25 mouse cellular contexts compared by ENCODE assay signal in genomic region chr11:49665462-49665861, GRCm38 (mm10). TPM values are rescaled to one million over a fixed set of nuclear protein-coding genes. Genes with fewer than 3 reads are reported as not detected.
A peak's percentile ranks its signal among the peaks of the same experiment; 100 is the strongest.
DNase-seq lines count a peak whose midpoint lies in the region; ATAC-seq and TF ChIP-seq lines count a peak whose summit lies in the region.
"Had no signal": no experiment of that assay in that cellular context is flagged by ENCODE, and none has a peak within 500 bp of the region (broad histone marks: within the 10 kb centered on the region; RNA-seq: fewer than 3 reads in every experiment).

No protein-coding gene starts in this region.

- no peak overlapping the region for H3K4me3 ChIP-seq in lung, postnatal 0 days (ENCODE audit: low read depth, low read length)
- H3K4me3 ChIP-seq in lung, adult 2 months (replicated peaks; ENCODE audit: extremely low read depth, low read depth, low read length): no peak overlapping the region
- H3K4me3 ChIP-seq in CH12.LX (replicated peaks in 1 of 3; ENCODE audit: low read depth in 2 of 3, low read length in 2 of 3, poor library complexity in 1 of 3): no peak overlapping the region
- H3K4me3 ChIP-seq in cerebellum, adult 2 months (replicated peaks; ENCODE audit: insufficient read depth, low read depth, low read length): no peak overlapping the region
- H3K4me3 ChIP-seq: forebrain, embryonic 15.5 days; heart, embryonic 12.5 days; hindbrain, embryonic 12.5 days; left cerebral cortex, adult 2 months; midbrain, embryonic 12.5 days had no signal

- no peak for TF ChIP-seq CTCF in lung, postnatal 0 days (IDR thresholded peaks at IDR 0.05)
- no peak for TF ChIP-seq CTCF in lung, adult 2 months (IDR thresholded peaks at IDR 0.05; ENCODE audit: insufficient read depth, low read length)
- TF ChIP-seq CTCF in CH12.LX (conservative IDR thresholded peaks at IDR 0.05 in 1 of 2, IDR thresholded peaks at IDR 0.05 in 1 of 2; ENCODE audit: low read depth in 2 of 2, low read length in 2 of 2): no peak
- no peak for TF ChIP-seq CTCF in cerebellum, adult 2 months (IDR thresholded peaks at IDR 0.05; ENCODE audit: borderline replicate concordance, insufficient read depth, low read depth, low read length)

- ATAC-seq in lung, postnatal 0 days: peak; percentile 28; the same call in 1 of the 2 replicates
- ATAC-seq in megakaryocyte-erythroid progenitor cell, adult 5-6 weeks (replicated peaks; ENCODE audit: low FRiP score, low TSS enrichment, poor library complexity, severe bottlenecking): peak; percentile 46
- ATAC-seq in monocyte, adult 5-6 weeks (replicated peaks; ENCODE audit: insufficient number of reproducible peaks, low FRiP score, low TSS enrichment, poor library complexity, severe bottlenecking): no peak
- ATAC-seq: forebrain, embryonic 15.5 days had no signal

- no peaks in the 10 kb centered on the region for H3K79me2 ChIP-seq in CH12.LX (replicated peaks; ENCODE audit: control insufficient read depth, extremely low read depth, insufficient read depth, poor library complexity, severe bottlenecking)

- DNase-seq in heart, adult 11 months: peak; percentile 73
- DNase-seq in heart, postnatal 36 days: no peak
- no peak for DNase-seq in lung, postnatal 0 days (ENCODE audit: low spot score)
- no peak for DNase-seq in lung, adult 2 months
- DNase-seq in CH12.LX (ENCODE audit: extremely low read depth): no peak
- DNase-seq in cerebellum, adult 2 months: no peak
- DNase-seq: adrenal gland, adult 2 months; cerebellum, adult 18-20 months; cerebellum, postnatal 25 days; heart, postnatal 14 days; kidney, adult 11 months; kidney, postnatal 10 days; right cerebral cortex, postnatal 14 days; spleen, adult 18-20 months had no signal

- dilution Hi-C loops in CH12.LX (cut with MboI; ENCODE audit: extremely low pct_ligation_motif_present, extremely low pct_unique_long_range_greater_than_20kb, low sequenced_read_pairs): no loop called here

- no peak for TF ChIP-seq EP300 in lung, postnatal 0 days (IDR thresholded peaks at IDR 0.05)
- TF ChIP-seq EP300 in CH12.LX (IDR thresholded peaks at IDR 0.05; ENCODE audit: low read length): no peak

- H3K9ac ChIP-seq in lung, postnatal 0 days (replicated peaks; ENCODE audit: low read depth): no peak overlapping the region
- no peak overlapping the region for H3K9ac ChIP-seq in CH12.LX (ENCODE audit: insufficient read depth, low read depth)
- H3K9ac ChIP-seq: forebrain, embryonic 15.5 days; heart, embryonic 12.5 days; hindbrain, embryonic 12.5 days; midbrain, embryonic 12.5 days had no signal

- no peaks in the 10 kb centered on the region for H3K9me3 ChIP-seq in lung, postnatal 0 days (ENCODE audit: low read length)
- no peaks in the 10 kb centered on the region for H3K9me3 ChIP-seq in CH12.LX (replicated peaks; ENCODE audit: low read length)
- H3K9me3 ChIP-seq: forebrain, embryonic 15.5 days; heart, embryonic 12.5 days; hindbrain, embryonic 12.5 days; midbrain, embryonic 12.5 days had no signal

- no peak for TF ChIP-seq RAD21 in CH12.LX (IDR thresholded peaks at IDR 0.05; ENCODE audit: low read depth, low read length)

- TF ChIP-seq POLR2A in lung, adult 2 months (IDR thresholded peaks at IDR 0.05; ENCODE audit: borderline replicate concordance, extremely low read depth, low read depth, low read length): no peak
- TF ChIP-seq POLR2A in CH12.LX (IDR thresholded peaks at IDR 0.05; ENCODE audit: low read depth, low read length): no peak
- no peak for TF ChIP-seq POLR2A in cerebellum, adult 2 months (IDR thresholded peaks at IDR 0.05; ENCODE audit: borderline replicate concordance, insufficient read depth, low read length)

- 67% methylated on average over 4 of the region's 4 CpGs for WGBS in lung, postnatal 0 days
- 54% methylated on average over 4 of the region's 4 CpGs for WGBS in lung, adult 2 months
- WGBS in cerebellum, adult 2 months: 88% methylated on average over 4 of the region's 4 CpGs

- intact Hi-C loops in heart, postnatal 36 days (cut with DNase I): no loop called here

- H3K27ac ChIP-seq in lung, postnatal 0 days (ENCODE audit: low read length): no peak overlapping the region
- no peak overlapping the region for H3K27ac ChIP-seq in CH12.LX (ENCODE audit: insufficient read depth, low read depth)
- no peak overlapping the region for H3K27ac ChIP-seq in cerebellum, adult 2 months (ENCODE audit: insufficient read depth, low read length)
- H3K27ac ChIP-seq: forebrain, embryonic 15.5 days; hindbrain, embryonic 12.5 days; left cerebral cortex, adult 2 months; midbrain, embryonic 12.5 days had no signal

- in situ Hi-C loops in CH12.LX (cut with MboI; ENCODE audit: low pct_ligation_motif_present, low pct_unique_long_range_greater_than_20kb, low sequenced_read_pairs): no loop called here

- H3K4me2 ChIP-seq in lung, postnatal 0 days (replicated peaks; ENCODE audit: low read depth, low read length): no peak overlapping the region
- H3K4me2 ChIP-seq in CH12.LX (ENCODE audit: insufficient read depth, low read depth, poor library complexity, severe bottlenecking): no peak overlapping the region
- H3K4me2 ChIP-seq: forebrain, embryonic 15.5 days; heart, embryonic 12.5 days; hindbrain, embryonic 12.5 days; midbrain, embryonic 12.5 days had no signal

- H3K4me1 ChIP-seq in lung, postnatal 0 days (ENCODE audit: insufficient read depth, low read depth, low read length): no peaks in the 10 kb centered on the region
- 0 out of 2 replicates have a peak, but pooled peaks cover 2% of the 10 kb centered on the region for H3K4me1 ChIP-seq in lung, adult 2 months (ENCODE audit: control insufficient read depth, insufficient read depth, low read length)
- peaks cover 2 to 20% of the 10 kb centered on the region in 2 experiments; a peak in 2 of 4 replicates for H3K4me1 ChIP-seq in CH12.LX (ENCODE audit: control insufficient read depth in 1 of 2, insufficient read depth in 2 of 2)
- peaks cover 7% of the 10 kb centered on the region; the same call in 1 of the 2 replicates for H3K4me1 ChIP-seq in cerebellum, adult 2 months (ENCODE audit: control insufficient read depth, insufficient read depth, low read length)
- H3K4me1 ChIP-seq: forebrain, embryonic 15.5 days; hindbrain, embryonic 12.5 days; midbrain, embryonic 12.5 days had no signal

- no peaks in the 10 kb centered on the region for H3K27me3 ChIP-seq in lung, postnatal 0 days (replicated peaks; ENCODE audit: insufficient read depth, low read length)
- H3K27me3 ChIP-seq in CH12.LX (replicated peaks): peaks cover 3% of the 10 kb centered on the region
- no peaks in the 10 kb centered on the region; the same call in 1 of the 2 replicates for H3K27me3 ChIP-seq in cerebellum, adult 2 months (ENCODE audit: control insufficient read depth, insufficient read depth, low read length)
- H3K27me3 ChIP-seq: forebrain, embryonic 15.5 days; heart, embryonic 12.5 days; hindbrain, embryonic 12.5 days; midbrain, embryonic 12.5 days had no signal

- H3K36me3 ChIP-seq in lung, postnatal 0 days (ENCODE audit: insufficient read depth, low read length): no peaks in the 10 kb centered on the region
- H3K36me3 ChIP-seq in CH12.LX (replicated peaks in 1 of 2; ENCODE audit: control insufficient read depth in 1 of 2, insufficient read depth in 1 of 2, low read length in 1 of 2): peaks cover 8 to 36% of the 10 kb centered on the region in 2 experiments

TF ChIP-seq in CH12.LX, 34 proteins besides CTCF, POLR2A, EP300 and RAD21 (continues in another document):
- TF ChIP-seq KAT2A (IDR thresholded peaks at IDR 0.05; ENCODE audit: insufficient replicate concordance, low read length) (no peak), SIN3A (IDR thresholded peaks at IDR 0.05; ENCODE audit: low read length) (no peak), CHD2 (IDR thresholded peaks at IDR 0.05; ENCODE audit: low read length) (0 out of 2 replicates have a peak, but pooled peaks have one; percentile 2), UBTF (IDR thresholded peaks at IDR 0.05; ENCODE audit: low read depth, low read length) (no peak), CHD1 (IDR thresholded peaks at IDR 0.05; ENCODE audit: low read depth, low read length) (no peak), ZNF384 (IDR thresholded peaks at IDR 0.05; ENCODE audit: low read depth, low read length) (no peak), RCOR1 (conservative IDR thresholded peaks at IDR 0.05; ENCODE audit: low read depth, low read length) (no peak)

RNA-seq across cellular contexts. Expression of gene Scgb3a1, which starts 2.1 kb away (rescaled TPM):
- 1 to 10 TPM in 1 of 2 experiments, not detected in 1; 1.2 TPM for total RNA-seq in heart, postnatal 36 days (2021)
- 261 and 341 TPM in 2 replicates for polyA plus RNA-seq in lung, postnatal 0 days (2015; fragmentation: Nextera tagmentation; extraction: Ambion mirVana)
- 2,792 and 3,426 TPM in 2 replicates for polyA plus RNA-seq in lung, adult 2 months (2012; rRNA removed)
- total RNA-seq in CH12.LX (2012; rRNA removed) (not detected in 2 replicates), CH12.LX (2014; rRNA removed) (not detected in 2 replicates)
- polyA plus RNA-seq in CH12.LX (2012; ENCODE audit: insufficient read length, low read depth): not detected in 2 replicates
- not detected in 2 replicates for total RNA-seq in megakaryocyte-erythroid progenitor cell, adult 5-6 weeks (2014; fragmentation: Nextera tagmentation)
- total RNA-seq in megakaryocyte-erythroid progenitor cell, adult 5-6 weeks (2017): not detected in 2 replicates
- 0.40 TPM in 1 of 2 replicates, not detected in the other for polyA plus RNA-seq in cerebellum, adult 2 months (2012; rRNA removed)
- not detected in 3 replicates for total RNA-seq in monocyte, adult 5-6 weeks (2017)
- total RNA-seq: adrenal gland, adult 2 months; gastrocnemius, adult 18-20 months; left cerebral cortex, adult 2 months; liver, adult 2 months had no signal
- polyA plus RNA-seq: adrenal gland, adult 2 months; forebrain, embryonic 15.5 days; hindbrain, embryonic 12.5 days; liver, embryonic 16.5 days; midbrain, embryonic 12.5 days; neural tube, embryonic 11.5 days had no signal

RNA-seq across cellular contexts. Expression of gene Cnot6, which starts 47.1 kb away (rescaled TPM):
- total RNA-seq in heart, postnatal 36 days (2021): 10 to 100 TPM; 20.4 to 21.3 TPM
- 36.0 and 40.6 TPM in 2 replicates for polyA plus RNA-seq in lung, postnatal 0 days (2015; fragmentation: Nextera tagmentation; extraction: Ambion mirVana)
- 9.5 and 15.3 TPM in 2 replicates for polyA plus RNA-seq in lung, adult 2 months (2012; rRNA removed)
- total RNA-seq in CH12.LX (2012; rRNA removed) (32.4 and 39.2 TPM in 2 replicates), CH12.LX (2014; rRNA removed) (90.8 and 102 TPM in 2 replicates)
- 75.2 and 85.0 TPM in 2 replicates for polyA plus RNA-seq in CH12.LX (2012; ENCODE audit: insufficient read length, low read depth)
- 104 and 127 TPM in 2 replicates for total RNA-seq in megakaryocyte-erythroid progenitor cell, adult 5-6 weeks (2014; fragmentation: Nextera tagmentation)
- total RNA-seq in megakaryocyte-erythroid progenitor cell, adult 5-6 weeks (2017): 69.7 and 111 TPM in 2 replicates
- polyA plus RNA-seq in cerebellum, adult 2 months (2012; rRNA removed): 26.3 and 29.1 TPM in 2 replicates
- total RNA-seq in monocyte, adult 5-6 weeks (2017): 46.7 to 79.0 TPM (median 53.2 TPM) in 3 replicates

RNA-seq across cellular contexts. Expression of gene Flt4, which starts 56.4 kb away (rescaled TPM):
- 10 to 100 TPM; 10.3 to 11.6 TPM for total RNA-seq in heart, postnatal 36 days (2021)
- 9.7 and 9.8 TPM in 2 replicates for polyA plus RNA-seq in lung, postnatal 0 days (2015; fragmentation: Nextera tagmentation; extraction: Ambion mirVana)
- polyA plus RNA-seq in lung, adult 2 months (2012; rRNA removed): 28.0 and 32.0 TPM in 2 replicates
- total RNA-seq in CH12.LX (2012; rRNA removed) (0.08 and 0.17 TPM in 2 replicates), CH12.LX (2014; rRNA removed) (not detected in 2 replicates)
- 0.06 and 0.08 TPM in 2 replicates for polyA plus RNA-seq in CH12.LX (2012; ENCODE audit: insufficient read length, low read depth)
- total RNA-seq in megakaryocyte-erythroid progenitor cell, adult 5-6 weeks (2014; fragmentation: Nextera tagmentation): not detected in 2 replicates
- total RNA-seq in megakaryocyte-erythroid progenitor cell, adult 5-6 weeks (2017): not detected in 2 replicates
- polyA plus RNA-seq in cerebellum, adult 2 months (2012; rRNA removed): 2.2 and 2.3 TPM in 2 replicates
- total RNA-seq in monocyte, adult 5-6 weeks (2017): 0.48 TPM in 1 of 3 replicates, not detected in the others
